Mouse (Mus musculus): ENCODE measurements at regions not wholly inside any gene's neighbourhood (a gene's known extent, or its start where the extent isn't known, plus 50 kb on each side); places are given as distances from the start of the nearest gene placed in this dataset.

DNA sequence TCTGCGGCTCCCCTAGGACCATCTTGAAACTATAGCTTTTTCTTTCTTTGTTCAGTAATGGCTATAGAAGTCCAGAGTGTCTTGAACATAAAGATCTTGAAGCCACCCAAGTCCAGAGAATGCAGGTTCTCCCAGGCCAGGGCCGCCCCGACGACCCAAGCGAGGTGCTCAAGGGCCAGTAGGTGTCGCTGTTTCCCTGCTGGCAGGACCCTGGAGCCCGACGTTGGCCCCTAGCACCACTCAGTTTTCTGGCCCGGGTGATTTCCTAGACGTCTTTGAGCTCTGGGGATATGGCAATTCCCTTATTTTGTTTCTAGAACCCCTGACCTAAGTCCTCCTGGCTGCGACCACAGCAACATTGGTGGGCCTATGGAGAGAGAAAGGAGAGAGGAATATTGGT lies 221.2 kb downstream of the Mef2c start:
- no peak overlapping the region for H3K4me3 ChIP-seq (ENCODE audit: low read depth, low read length)
- H3K27me3 ChIP-seq (ENCODE audit: control insufficient read depth, insufficient read depth, low read length, poor library complexity, severe bottlenecking) = peaks cover 34% of the 10 kb centered on the region
- no peaks in the 10 kb centered on the region for H3K36me3 ChIP-seq (ENCODE audit: control insufficient read depth, insufficient read depth, low read length, poor library complexity, severe bottlenecking)
- TF ChIP-seq CTCF (IDR thresholded peaks at IDR 0.05; ENCODE audit: low read depth, low read length) (peak; percentile 81), POLR2A (IDR thresholded peaks at IDR 0.05; ENCODE audit: insufficient read depth, low read length) (no peak)
- H3K27ac ChIP-seq (ENCODE audit: insufficient read depth, low read length) = no peak overlapping the region
- H3K9me3 ChIP-seq (replicated peaks; ENCODE audit: control insufficient read depth, insufficient read depth, low read length, poor library complexity, severe bottlenecking) = no peaks in the 10 kb centered on the region
- H3K4me1 ChIP-seq (ENCODE audit: control insufficient read depth, insufficient read depth, low read length) = no peaks in the 10 kb centered on the region
- H3K9ac ChIP-seq (ENCODE audit: low read depth, poor library complexity, severe bottlenecking) = no peak overlapping the region

DNA sequence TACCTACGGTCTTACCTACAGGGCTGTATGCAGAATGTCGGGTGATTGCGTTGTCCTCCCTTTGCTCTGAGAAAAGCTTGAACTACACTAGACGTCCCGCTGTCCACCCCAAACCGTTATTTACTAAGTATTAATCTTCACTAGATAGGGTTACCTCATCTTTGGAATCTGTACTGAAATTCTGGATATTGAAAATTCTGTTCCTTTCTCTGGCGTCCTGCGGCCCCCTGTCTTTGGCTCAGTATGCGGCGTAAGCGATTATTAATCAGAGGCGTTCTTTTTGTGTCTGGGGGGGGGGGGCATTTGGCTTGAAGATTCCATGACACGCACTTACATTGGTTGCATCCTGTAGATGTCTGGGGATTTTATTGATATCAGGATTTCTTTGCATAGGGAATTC lies 222.0 kb downstream of the Mef2c start:
- Histone ChIP-seq H3K4me3 (ENCODE audit: low read depth, low read length) (no peak overlapping the region), H3K9ac (ENCODE audit: low read depth, poor library complexity, severe bottlenecking) (no peak overlapping the region)
- no peak for TF ChIP-seq POLR2A (IDR thresholded peaks at IDR 0.05; ENCODE audit: insufficient read depth, low read length)

DNA sequence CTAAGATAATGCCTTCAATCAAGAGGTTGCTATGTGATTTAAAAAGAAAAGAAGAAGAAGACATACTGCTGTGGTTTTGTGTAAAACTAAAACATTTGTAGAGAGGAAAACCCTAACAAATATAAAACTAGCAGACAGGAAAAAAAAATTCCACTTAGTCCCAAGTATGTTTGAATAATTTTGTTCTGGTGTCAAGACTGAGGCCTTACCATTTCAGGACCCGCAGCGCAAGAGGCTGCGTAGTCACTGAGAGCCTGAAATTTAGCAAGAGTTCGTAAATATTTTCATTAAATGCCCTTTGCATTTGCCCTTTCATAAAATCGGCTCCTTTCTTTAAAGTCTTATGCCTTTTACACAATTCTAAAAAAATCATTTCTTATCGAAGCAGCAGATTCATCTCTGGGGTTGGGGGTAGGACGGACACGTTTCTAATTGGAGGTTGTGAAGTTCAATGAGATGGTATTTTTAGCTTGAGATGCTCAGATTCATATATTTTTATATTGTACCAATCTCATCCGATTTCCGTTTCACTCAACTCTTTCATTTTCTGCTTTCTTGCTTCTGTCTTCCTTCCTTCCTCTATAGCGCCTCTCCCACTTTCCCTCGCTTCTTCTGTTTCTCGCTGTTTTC lies 222.6 kb downstream of the Mef2c start:
- Histone ChIP-seq H3K9me3 (replicated peaks; ENCODE audit: control insufficient read depth, insufficient read depth, low read length, poor library complexity, severe bottlenecking) (no peaks in the 10 kb centered on the region), H3K36me3 (ENCODE audit: control insufficient read depth, insufficient read depth, low read length, poor library complexity, severe bottlenecking) (no peaks in the 10 kb centered on the region), H3K9ac (ENCODE audit: low read depth, poor library complexity, severe bottlenecking) (no peak overlapping the region), H3K27me3 (ENCODE audit: control insufficient read depth, insufficient read depth, low read length, poor library complexity, severe bottlenecking) (peaks cover 31% of the 10 kb centered on the region), H3K4me1 (ENCODE audit: control insufficient read depth, insufficient read depth, low read length) (no peaks in the 10 kb centered on the region), H3K27ac (ENCODE audit: insufficient read depth, low read length) (no peak overlapping the region), H3K4me3 (ENCODE audit: low read depth, low read length) (no peak overlapping the region)
- TF ChIP-seq POLR2A (IDR thresholded peaks at IDR 0.05; ENCODE audit: insufficient read depth, low read length) = no peak
- TF ChIP-seq EP300 (IDR thresholded peaks at IDR 0.05; ENCODE audit: insufficient read depth, low read depth, low read length) = no peak
- no peak for TF ChIP-seq CTCF (IDR thresholded peaks at IDR 0.05; ENCODE audit: low read depth, low read length)

More for the DNA sequence above, 222.0 kb downstream of the Mef2c start:
- peaks cover 31% of the 10 kb centered on the region for H3K27me3 ChIP-seq (ENCODE audit: control insufficient read depth, insufficient read depth, low read length, poor library complexity, severe bottlenecking)
- no peaks in the 10 kb centered on the region for H3K36me3 ChIP-seq (ENCODE audit: control insufficient read depth, insufficient read depth, low read length, poor library complexity, severe bottlenecking)
- H3K4me1 ChIP-seq (ENCODE audit: control insufficient read depth, insufficient read depth, low read length) = no peaks in the 10 kb centered on the region
- H3K27ac ChIP-seq (ENCODE audit: insufficient read depth, low read length) = no peak overlapping the region
- H3K9me3 ChIP-seq (replicated peaks; ENCODE audit: control insufficient read depth, insufficient read depth, low read length, poor library complexity, severe bottlenecking) = no peaks in the 10 kb centered on the region

DNA sequence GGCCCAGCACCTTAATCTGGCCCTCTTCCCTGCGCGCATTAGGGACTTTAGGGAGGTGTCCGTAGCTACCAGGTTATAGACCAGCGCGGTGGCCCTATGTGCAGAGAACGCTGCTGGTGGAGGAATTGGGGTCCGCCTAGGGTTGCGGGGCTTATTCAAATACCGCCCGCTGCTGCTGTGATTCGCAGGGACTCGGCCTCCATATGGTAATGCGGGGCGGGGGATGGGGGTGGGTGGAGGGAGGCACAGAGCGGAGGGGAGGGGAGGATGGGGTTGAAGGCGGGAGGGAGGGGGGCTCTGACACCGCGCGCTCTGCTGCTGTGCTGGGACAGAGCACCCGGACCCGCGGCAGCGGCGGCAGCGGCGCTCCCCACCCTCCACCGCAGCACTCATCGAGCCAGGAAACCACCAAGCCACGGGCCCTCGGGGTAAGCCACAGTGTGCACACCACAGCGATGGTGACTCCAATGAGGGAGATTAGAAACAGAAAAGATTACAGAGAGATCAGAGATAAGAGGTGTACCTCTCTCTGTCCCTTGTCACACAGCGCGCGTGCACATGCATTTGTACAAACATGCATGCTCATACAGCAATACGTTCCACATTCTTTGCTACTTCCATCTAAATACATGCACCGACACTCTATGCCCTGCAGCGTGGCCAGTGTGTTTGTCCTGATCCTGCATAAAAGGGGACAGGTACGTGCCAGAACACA lies 223.4 kb downstream of the Mef2c start:
- TF ChIP-seq POLR2A (IDR thresholded peaks at IDR 0.05; ENCODE audit: insufficient read depth, low read length) = no peak
- no peak for TF ChIP-seq CTCF (IDR thresholded peaks at IDR 0.05; ENCODE audit: low read depth, low read length)
- Histone ChIP-seq H3K36me3 (ENCODE audit: control insufficient read depth, insufficient read depth, low read length, poor library complexity, severe bottlenecking) (no peaks in the 10 kb centered on the region), H3K4me1 (ENCODE audit: control insufficient read depth, insufficient read depth, low read length) (no peaks in the 10 kb centered on the region), H3K9me3 (replicated peaks; ENCODE audit: control insufficient read depth, insufficient read depth, low read length, poor library complexity, severe bottlenecking) (no peaks in the 10 kb centered on the region), H3K27me3 (ENCODE audit: control insufficient read depth, insufficient read depth, low read length, poor library complexity, severe bottlenecking) (peaks cover 29% of the 10 kb centered on the region), H3K9ac (ENCODE audit: low read depth, poor library complexity, severe bottlenecking) (no peak overlapping the region), H3K27ac (ENCODE audit: insufficient read depth, low read length) (no peak overlapping the region), H3K4me3 (ENCODE audit: low read depth, low read length) (peak overlapping the region; percentile 55)

DNA sequence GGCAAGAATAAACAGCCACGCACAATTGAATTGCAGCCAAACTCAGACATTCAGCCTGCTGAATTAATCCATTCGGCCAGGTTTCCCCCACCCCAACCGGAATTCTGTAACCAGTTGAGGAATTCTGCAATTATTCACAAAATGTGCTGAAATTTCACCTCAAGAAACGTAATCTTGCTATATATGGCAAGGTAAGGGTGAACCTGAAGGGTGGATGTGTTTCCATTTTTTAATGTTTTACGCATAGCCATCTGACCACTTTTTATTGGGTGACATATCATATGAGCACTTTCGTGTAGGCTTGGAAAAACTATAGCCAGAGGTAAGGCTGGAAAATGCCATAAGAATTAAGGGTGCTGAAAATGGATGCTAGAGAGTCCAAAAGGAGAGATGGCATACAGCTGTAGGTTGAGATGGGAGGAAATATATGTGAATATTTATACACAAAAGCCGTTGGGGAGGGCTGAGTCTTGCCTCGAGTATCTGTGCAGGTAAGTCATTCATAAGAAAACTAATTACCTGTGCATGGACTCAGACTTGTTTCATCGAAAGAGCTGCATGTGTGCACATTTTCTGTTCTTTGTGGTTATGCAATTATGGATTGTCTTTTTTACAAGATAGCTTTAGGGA lies 224.0 kb downstream of the Mef2c start:
- no peak for TF ChIP-seq CTCF (IDR thresholded peaks at IDR 0.05; ENCODE audit: low read depth, low read length)
- TF ChIP-seq EP300 (IDR thresholded peaks at IDR 0.05; ENCODE audit: insufficient read depth, low read depth, low read length) = no peak
- TF ChIP-seq POLR2A (IDR thresholded peaks at IDR 0.05; ENCODE audit: insufficient read depth, low read length) = no peak
- Histone ChIP-seq H3K36me3 (ENCODE audit: control insufficient read depth, insufficient read depth, low read length, poor library complexity, severe bottlenecking) (no peaks in the 10 kb centered on the region), H3K27me3 (ENCODE audit: control insufficient read depth, insufficient read depth, low read length, poor library complexity, severe bottlenecking) (peaks cover 25% of the 10 kb centered on the region), H3K9ac (ENCODE audit: low read depth, poor library complexity, severe bottlenecking) (no peak overlapping the region), H3K9me3 (replicated peaks; ENCODE audit: control insufficient read depth, insufficient read depth, low read length, poor library complexity, severe bottlenecking) (no peaks in the 10 kb centered on the region), H3K4me1 (ENCODE audit: control insufficient read depth, insufficient read depth, low read length) (no peaks in the 10 kb centered on the region), H3K27ac (ENCODE audit: insufficient read depth, low read length) (no peak overlapping the region), H3K4me3 (ENCODE audit: low read depth, low read length) (peak overlapping the region; percentile 46)

DNA sequence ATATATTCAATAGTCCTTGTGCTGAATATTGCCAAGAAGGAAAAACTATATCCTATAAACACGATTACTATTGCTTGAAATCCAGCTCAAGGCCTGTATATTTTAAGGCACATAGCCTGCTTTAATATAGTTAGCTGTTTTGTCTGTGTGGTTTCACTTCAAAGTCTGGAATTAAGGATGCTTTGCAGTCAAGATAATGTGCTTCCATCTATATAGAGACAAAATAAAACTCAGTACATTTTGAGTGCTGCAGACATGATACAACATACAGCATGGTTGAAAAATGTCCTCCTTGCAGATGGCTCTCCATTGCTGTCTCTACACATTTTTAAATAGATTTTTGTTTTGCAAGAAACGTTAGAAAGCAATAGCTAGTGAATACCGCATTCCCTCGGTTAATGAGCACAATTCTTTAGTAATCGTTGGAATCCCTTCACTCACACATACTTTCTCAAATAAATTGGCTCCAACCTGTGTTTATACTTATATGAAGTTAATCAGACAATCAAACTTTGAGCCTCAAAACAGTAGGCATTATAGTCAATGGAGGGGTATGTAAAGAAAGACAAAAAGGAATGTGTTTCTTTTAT lies 224.7 kb downstream of the Mef2c start:
- Histone ChIP-seq H3K27me3 (ENCODE audit: control insufficient read depth, insufficient read depth, low read length, poor library complexity, severe bottlenecking) (peaks cover 23% of the 10 kb centered on the region), H3K9me3 (replicated peaks; ENCODE audit: control insufficient read depth, insufficient read depth, low read length, poor library complexity, severe bottlenecking) (no peaks in the 10 kb centered on the region), H3K27ac (ENCODE audit: insufficient read depth, low read length) (no peak overlapping the region), H3K4me3 (ENCODE audit: low read depth, low read length) (no peak overlapping the region), H3K36me3 (ENCODE audit: control insufficient read depth, insufficient read depth, low read length, poor library complexity, severe bottlenecking) (no peaks in the 10 kb centered on the region), H3K9ac (ENCODE audit: low read depth, poor library complexity, severe bottlenecking) (no peak overlapping the region), H3K4me1 (ENCODE audit: control insufficient read depth, insufficient read depth, low read length) (no peaks in the 10 kb centered on the region)
- no peak for TF ChIP-seq POLR2A (IDR thresholded peaks at IDR 0.05; ENCODE audit: insufficient read depth, low read length)
- TF ChIP-seq CTCF (IDR thresholded peaks at IDR 0.05; ENCODE audit: low read depth, low read length) = no peak
- no peak for TF ChIP-seq EP300 (IDR thresholded peaks at IDR 0.05; ENCODE audit: insufficient read depth, low read depth, low read length)

All from ES-Bruce4 (cell line).